Mouse (Mus musculus): Measurements from ENCODE around the gene Rxrg. TPM values are rescaled to one million over a fixed set of nuclear protein-coding genes. Genes with fewer than 3 reads are reported as not detected.

Gene Rxrg
- total and polyA plus RNA-seq, 2 experiments from 2014 or later: 25.9 to 43.3 TPM

DNA sequence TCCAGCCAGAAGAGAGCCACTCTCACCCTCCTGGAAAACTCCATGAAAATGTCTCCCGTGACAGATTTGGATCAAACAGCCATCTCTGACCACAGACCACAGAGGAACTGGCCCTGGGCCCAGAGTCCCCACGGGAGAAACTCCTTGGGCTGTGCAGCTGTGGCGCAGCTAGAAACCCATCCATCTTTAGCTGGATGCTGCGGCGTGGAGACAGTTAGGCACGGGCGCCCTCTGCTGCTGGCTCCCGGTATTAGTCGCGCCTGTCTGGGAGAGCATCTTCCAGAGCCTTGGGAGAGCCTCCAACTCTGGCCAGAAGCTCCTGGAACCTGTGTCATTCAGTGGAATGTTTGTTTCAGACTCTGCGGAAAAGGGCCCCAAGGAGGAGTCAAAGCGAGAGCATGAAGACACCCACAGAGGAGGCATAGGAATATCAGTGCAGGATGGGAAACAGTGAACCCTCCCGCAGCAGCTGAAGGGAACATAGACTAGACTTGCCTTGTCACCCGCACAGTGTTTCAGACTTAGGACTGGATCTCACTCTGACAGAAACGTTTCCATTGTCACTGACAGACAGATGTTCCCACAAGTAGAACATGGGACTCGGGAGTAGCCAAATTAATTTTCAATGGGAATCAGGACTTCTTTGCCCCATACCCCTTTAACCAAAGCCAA is 46.8 kb downstream of the Rxrg start:
- Histone ChIP-seq H3K36me3 (ENCODE audit: insufficient read depth) (no peaks in the 10 kb centered on the region), H3K27ac (ENCODE audit: low read depth, low read length) (no peak overlapping the region), H3K4me2 (ENCODE audit: low read depth) (peak overlapping the region; percentile 29; the same call in 1 of the 2 replicates), H3K9ac (no peak overlapping the region), H3K4me3 (ENCODE audit: low read depth, low read length) (no peak overlapping the region), H3K9me3 (ENCODE audit: low read length) (no peaks in the 10 kb centered on the region), H3K27me3 (ENCODE audit: insufficient read depth, low read length) (no peaks in the 10 kb centered on the region), H3K4me1 (ENCODE audit: insufficient read depth) (no peaks in the 10 kb centered on the region)
- peak; percentile 87 for ATAC-seq
- DNase-seq: peak; percentile 89
- 18% methylated on average over 16 of the region's 16 CpGs for WGBS
- TF ChIP-seq CTCF (IDR thresholded peaks at IDR 0.05; ENCODE audit: low read depth): peak; percentile 94

DNA sequence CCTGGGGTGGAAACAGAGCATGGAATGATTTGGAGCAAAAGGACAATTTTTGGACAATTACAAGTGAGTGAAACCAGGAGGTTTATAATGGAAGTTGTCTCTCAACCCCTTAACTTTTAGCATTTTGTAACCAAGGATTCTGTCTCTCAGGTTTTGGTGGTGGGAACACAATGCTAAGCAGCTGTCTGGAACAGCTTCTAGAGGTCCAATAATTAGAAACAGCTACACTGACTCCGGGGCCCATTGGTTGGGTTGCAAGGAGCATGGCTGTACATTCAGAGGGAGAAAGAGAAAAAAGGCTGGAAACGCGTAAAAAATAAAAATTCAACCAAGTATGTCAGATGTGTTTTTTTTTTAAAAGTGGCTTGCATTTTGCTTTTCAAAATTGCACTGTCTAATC is 50.5 kb downstream of the Rxrg start:
- no peak overlapping the region for H3K4me3 ChIP-seq (ENCODE audit: low read depth, low read length)
- H3K4me1 ChIP-seq (ENCODE audit: insufficient read depth): no peaks in the 10 kb centered on the region
- no peak for TF ChIP-seq CTCF (IDR thresholded peaks at IDR 0.05; ENCODE audit: low read depth)
- H3K9ac ChIP-seq: no peak overlapping the region
- DNase-seq (no peak), ATAC-seq (no peak)
- no peaks in the 10 kb centered on the region for H3K27me3 ChIP-seq (ENCODE audit: insufficient read depth, low read length)
- no peak overlapping the region for H3K4me2 ChIP-seq (ENCODE audit: low read depth)
- H3K36me3 ChIP-seq (ENCODE audit: insufficient read depth): no peaks in the 10 kb centered on the region
- 91% methylated on average over 3 of the region's 3 CpGs for WGBS
- no peaks in the 10 kb centered on the region for H3K9me3 ChIP-seq (ENCODE audit: low read length)
- H3K27ac ChIP-seq (ENCODE audit: low read depth, low read length): no peak overlapping the region

DNA sequence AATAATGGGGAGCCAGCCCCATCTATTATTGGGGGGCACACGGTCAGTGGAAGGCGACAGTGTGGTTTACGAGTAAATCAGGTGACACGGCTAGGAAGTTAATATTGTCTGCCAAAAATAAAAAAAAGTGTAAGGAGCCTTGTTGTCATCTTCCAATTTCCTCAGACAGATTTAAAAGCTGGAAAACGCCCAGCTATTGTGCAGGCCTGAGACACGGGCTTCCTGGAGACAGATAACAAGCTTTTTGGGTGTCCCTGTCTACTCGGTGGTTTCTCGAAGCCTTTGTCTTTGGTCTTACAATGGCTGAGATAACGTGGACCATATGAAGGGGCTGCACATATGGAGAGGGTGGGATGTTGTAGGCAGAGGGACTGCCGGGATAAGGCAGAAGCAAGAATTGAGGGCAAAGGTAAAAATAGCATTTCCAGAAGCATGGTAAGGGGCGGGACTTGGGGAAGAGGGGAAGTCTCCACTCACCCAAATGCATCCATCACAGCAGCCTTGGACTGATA is 51.0 kb downstream of the Rxrg start:
- Histone ChIP-seq H3K4me2 (ENCODE audit: low read depth) (no peak overlapping the region), H3K27ac (ENCODE audit: low read depth, low read length) (no peak overlapping the region), H3K4me3 (ENCODE audit: low read depth, low read length) (no peak overlapping the region), H3K36me3 (ENCODE audit: insufficient read depth) (no peaks in the 10 kb centered on the region), H3K9me3 (ENCODE audit: low read length) (no peaks in the 10 kb centered on the region), H3K27me3 (ENCODE audit: insufficient read depth, low read length) (no peaks in the 10 kb centered on the region), H3K9ac (no peak overlapping the region), H3K4me1 (ENCODE audit: insufficient read depth) (no peaks in the 10 kb centered on the region)
- ATAC-seq (no peak), DNase-seq (no peak)
- no peak for TF ChIP-seq CTCF (IDR thresholded peaks at IDR 0.05; ENCODE audit: low read depth)
- 77% methylated on average over 11 of the region's 11 CpGs for WGBS

DNA sequence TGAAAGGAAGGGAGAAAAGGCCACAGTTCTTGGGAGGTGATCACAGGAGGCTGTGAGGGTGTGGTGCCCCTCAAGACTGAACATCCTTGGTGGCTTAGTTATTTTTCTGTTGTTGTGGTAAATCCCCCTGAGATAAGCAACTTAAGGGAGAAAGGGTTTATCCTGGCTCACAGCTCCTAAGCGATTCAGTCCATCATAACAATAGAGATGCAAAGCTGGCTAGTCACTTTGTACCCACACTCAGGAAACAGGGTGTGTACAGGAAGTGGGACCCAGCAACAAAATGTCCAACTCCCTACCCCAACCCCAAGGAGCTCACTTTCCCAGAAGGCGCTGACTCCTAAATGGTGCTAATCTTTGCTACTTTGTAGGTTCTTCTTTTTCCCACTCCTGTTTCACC is 54.2 kb downstream of the Rxrg start:
- no peak for ATAC-seq
- no peaks in the 10 kb centered on the region for H3K27me3 ChIP-seq (ENCODE audit: insufficient read depth, low read length)

DNA sequence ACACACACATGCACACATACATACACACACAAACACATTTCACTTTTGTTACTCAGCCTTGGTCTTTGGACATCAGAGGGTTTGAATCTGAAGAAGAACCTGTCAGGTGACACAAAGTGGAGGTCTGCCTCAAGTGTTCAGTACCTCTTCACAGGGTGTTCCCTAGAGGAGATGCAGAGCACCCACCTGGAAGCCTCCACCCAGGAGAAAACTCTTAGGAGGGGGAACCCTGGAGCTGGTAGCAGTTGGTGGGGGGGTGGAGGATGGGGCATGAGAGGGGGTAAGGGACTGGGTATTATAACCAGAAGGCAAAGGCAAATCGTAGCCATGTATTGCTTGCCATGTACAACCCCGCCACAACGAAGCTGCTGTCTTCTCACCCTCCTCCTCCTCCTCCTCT is 60.9 kb downstream of the Rxrg start:
- WGBS: 92% methylated on average over 3 of the region's 3 CpGs
- no peak overlapping the region for H3K27ac ChIP-seq (ENCODE audit: low read depth, low read length)
- H3K4me3 ChIP-seq (ENCODE audit: low read depth, low read length): no peak overlapping the region
- H3K27me3 ChIP-seq (ENCODE audit: insufficient read depth, low read length): peaks cover 5% of the 10 kb centered on the region; the same call in 1 of the 2 replicates
- no peak overlapping the region for H3K4me2 ChIP-seq (ENCODE audit: low read depth)
- DNase-seq (no peak), ATAC-seq (no peak)
- TF ChIP-seq CTCF (IDR thresholded peaks at IDR 0.05; ENCODE audit: low read depth): no peak
- H3K9ac ChIP-seq: no peak overlapping the region
- no peaks in the 10 kb centered on the region for H3K4me1 ChIP-seq (ENCODE audit: insufficient read depth)
- H3K36me3 ChIP-seq (ENCODE audit: insufficient read depth): no peaks in the 10 kb centered on the region
- no peaks in the 10 kb centered on the region for H3K9me3 ChIP-seq (ENCODE audit: low read length)

More for the DNA sequence above, 54.2 kb downstream of the Rxrg start:
- Histone ChIP-seq H3K9ac (no peak overlapping the region), H3K27ac (ENCODE audit: low read depth, low read length) (no peak overlapping the region), H3K36me3 (ENCODE audit: insufficient read depth) (no peaks in the 10 kb centered on the region), H3K9me3 (ENCODE audit: low read length) (no peaks in the 10 kb centered on the region), H3K4me3 (ENCODE audit: low read depth, low read length) (no peak overlapping the region), H3K4me2 (ENCODE audit: low read depth) (no peak overlapping the region), H3K4me1 (ENCODE audit: insufficient read depth) (no peaks in the 10 kb centered on the region)
- 74% methylated on average over 2 of the region's 2 CpGs for WGBS
- DNase-seq: no peak
- TF ChIP-seq CTCF (IDR thresholded peaks at IDR 0.05; ENCODE audit: low read depth): no peak

DNA sequence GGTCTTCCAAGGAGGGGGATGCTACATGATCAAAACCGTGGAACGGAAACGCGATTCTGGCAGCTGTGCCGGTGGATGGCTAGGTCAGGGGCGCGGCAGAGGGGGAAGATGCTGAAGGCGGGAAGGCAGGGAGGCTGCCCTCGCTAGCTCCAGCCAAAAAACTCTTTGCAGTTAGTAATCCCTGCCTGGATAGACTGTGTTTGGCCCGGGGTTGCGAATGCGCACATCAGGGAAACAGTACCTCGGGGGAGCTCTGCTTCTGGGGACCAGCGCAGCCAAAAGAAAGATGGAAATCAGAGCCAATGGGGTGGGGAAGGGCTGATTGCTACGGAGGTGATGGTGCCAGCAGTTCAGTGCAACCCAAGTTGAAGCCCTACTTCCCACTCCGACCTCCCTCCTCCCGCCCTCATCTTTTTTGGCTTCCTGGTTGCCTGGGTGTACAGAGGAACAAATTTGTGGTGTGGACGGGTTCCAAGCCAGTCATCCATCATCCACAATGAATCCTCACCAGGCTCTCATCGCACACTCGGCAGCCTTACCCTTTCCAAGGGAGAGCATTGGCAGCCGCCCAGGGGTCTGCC is 62.4 kb downstream of the Rxrg start:
- TF ChIP-seq CTCF (IDR thresholded peaks at IDR 0.05; ENCODE audit: low read depth): no peak
- Histone ChIP-seq H3K4me1 (ENCODE audit: insufficient read depth) (no peaks in the 10 kb centered on the region), H3K27ac (ENCODE audit: low read depth, low read length) (no peak overlapping the region), H3K9ac (peak overlapping the region; percentile 40), H3K27me3 (ENCODE audit: insufficient read depth, low read length) (peaks cover 5% of the 10 kb centered on the region; the same call in 1 of the 2 replicates), H3K4me2 (ENCODE audit: low read depth) (peak overlapping the region; percentile 58), H3K9me3 (ENCODE audit: low read length) (no peaks in the 10 kb centered on the region), H3K4me3 (ENCODE audit: low read depth, low read length) (peak overlapping the region; percentile 29), H3K36me3 (ENCODE audit: insufficient read depth) (no peaks in the 10 kb centered on the region)
- peak; percentile 73 for DNase-seq
- WGBS: under 1% methylated on average over 21 of the region's 21 CpGs
- ATAC-seq: peak; percentile 88

DNA sequence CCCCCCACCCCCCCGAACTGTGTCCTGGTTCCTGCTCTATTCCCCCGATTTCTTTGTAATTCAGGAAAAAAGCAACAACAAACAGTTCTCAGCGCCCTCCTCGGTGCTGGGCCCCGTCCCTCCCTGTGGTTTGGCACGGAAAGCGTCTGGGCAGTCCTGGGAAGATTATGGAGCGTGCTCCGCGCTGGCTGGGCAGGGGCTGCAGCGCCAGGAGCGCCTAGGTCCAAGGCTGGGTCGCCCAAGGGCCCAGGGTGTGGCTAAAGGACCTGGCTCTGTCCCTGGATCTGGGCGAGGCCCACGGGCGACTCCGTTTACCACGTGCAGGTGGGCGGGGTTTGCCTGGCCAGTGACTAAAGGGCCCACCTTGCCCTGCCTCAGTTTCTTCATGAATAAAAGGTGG is 62.9 kb downstream of the Rxrg start:
- no peak for TF ChIP-seq CTCF (IDR thresholded peaks at IDR 0.05; ENCODE audit: low read depth)
- H3K4me3 ChIP-seq (ENCODE audit: low read depth, low read length): peak overlapping the region; percentile 29
- whole genome bisulfite sequencing: 3% methylated on average over 19 of the region's 19 CpGs
- no peaks in the 10 kb centered on the region for H3K9me3 ChIP-seq (ENCODE audit: low read length)
- peaks cover 5% of the 10 kb centered on the region; the same call in 1 of the 2 replicates for H3K27me3 ChIP-seq (ENCODE audit: insufficient read depth, low read length)
- no peaks in the 10 kb centered on the region for H3K4me1 ChIP-seq (ENCODE audit: insufficient read depth)
- ATAC-seq (peak; percentile 83), DNase-seq (no peak)
- H3K9ac ChIP-seq: peak overlapping the region; percentile 40
- H3K27ac ChIP-seq (ENCODE audit: low read depth, low read length): no peak overlapping the region
- H3K36me3 ChIP-seq (ENCODE audit: insufficient read depth): no peaks in the 10 kb centered on the region
- peak overlapping the region; percentile 58 for H3K4me2 ChIP-seq (ENCODE audit: low read depth)

All from forebrain, postnatal 0 days (tissue).